Mouse (Mus musculus) CH12.LX (cell line): ENCODE results near the gene Fhit. TPM values are rescaled to one million over a fixed set of nuclear protein-coding genes. Genes with fewer than 3 reads are reported as not detected.

Experiments used
- DNase-seq: peaks from one replicate; pipeline ENCODE4 v3.0.0-alpha.2; 2013; ENCODE audit errors: extremely low read depth
- H3K27ac ChIP-seq: 2 replicates; pipeline ENCODE4 v1.5.1; 2012; ENCODE audit warnings: low read depth, mild to moderate bottlenecking, control low read depth, moderate library complexity; ENCODE audit not compliant: insufficient read depth
- H3K27me3 ChIP-seq: replicated peaks from 2 replicates; pipeline ENCODE3; 2012; ENCODE audit warnings: inconsistent platforms
- H3K36me3 ChIP-seq, 2 experiments: replicated peaks in 1 of 2; 2 replicates each; pipeline versions ENCODE3 to v1.6.1; 2012; ENCODE audit warnings: inconsistent platforms in 1 of 2, low read length in 1 of 2, mild to moderate bottlenecking in 1 of 2, mixed read lengths in 1 of 2, moderate library complexity in 1 of 2; ENCODE audit not compliant: control insufficient read depth in 1 of 2, insufficient read depth in 1 of 2
- H3K4me1 ChIP-seq, 2 experiments: 2 replicates each; pipeline ENCODE4 v1.6.1; 2012; ENCODE audit warnings: inconsistent platforms in 1 of 2, moderate library complexity in 1 of 2; ENCODE audit not compliant: insufficient read depth in 2 of 2, control insufficient read depth in 1 of 2
- H3K4me2 ChIP-seq: 2 replicates; pipeline ENCODE4 v1.6.1; 2012; ENCODE audit warnings: low read depth, mild to moderate bottlenecking, control low read depth; ENCODE audit not compliant: poor library complexity, insufficient read depth, severe bottlenecking
- H3K4me3 ChIP-seq, 3 experiments: fragments of 150-350 bp in 1 of 3; sonication (generic) in 1 of 3; replicated peaks in 1 of 3; 2 replicates each; pipeline versions ENCODE3 to v1.5.1; 2011 to 2012; ENCODE audit warnings: low read depth in 2 of 3, low read length in 2 of 3, mild to moderate bottlenecking in 2 of 3, moderate library complexity in 2 of 3, control low read depth in 1 of 3, improper control_type of control experiment in 1 of 3, inconsistent platforms in 1 of 3, mixed read lengths in 1 of 3; ENCODE audit not compliant: poor library complexity in 1 of 3
- H3K79me2 ChIP-seq: replicated peaks from 2 replicates; pipeline ENCODE4 v1.6.1; 2012; ENCODE audit warnings: mild to moderate bottlenecking, moderate library complexity; ENCODE audit not compliant: control insufficient read depth, poor library complexity, insufficient read depth, severe bottlenecking; ENCODE audit errors: extremely low read depth
- H3K9ac ChIP-seq: 2 replicates; pipeline ENCODE4 v1.6.1; 2012; ENCODE audit warnings: low read depth, mild to moderate bottlenecking, control low read depth, moderate library complexity; ENCODE audit not compliant: insufficient read depth
- H3K9me3 ChIP-seq: replicated peaks from 2 replicates; pipeline ENCODE3; 2012; ENCODE audit warnings: low read length, inconsistent platforms, mixed read lengths
- BHLHE40 ChIP-seq: IDR thresholded peaks from 2 replicates; pipeline ENCODE4 v1.6.1; 2011; ENCODE audit warnings: mild to moderate bottlenecking, low read depth, low read length, improper control_type of control experiment
- ELF1 ChIP-seq: IDR thresholded peaks from 2 replicates; pipeline ENCODE4 v1.6.1; 2014; ENCODE audit warnings: low read depth, mild to moderate bottlenecking, inconsistent platforms, low read length, improper control_type of control experiment
- ETS1 ChIP-seq: conservative IDR thresholded peaks from 2 replicates; pipeline ENCODE4 v1.6.1; 2012; ENCODE audit warnings: low read depth, mild to moderate bottlenecking, inconsistent platforms, low read length, improper control_type of control experiment, moderate library complexity
- IRF4 ChIP-seq: IDR thresholded peaks from 2 replicates; pipeline ENCODE4 v1.6.1; 2014; ENCODE audit warnings: low read depth, mild to moderate bottlenecking, inconsistent platforms, low read length, improper control_type of control experiment
- JUN ChIP-seq: IDR thresholded peaks from 2 replicates; pipeline ENCODE4 v1.6.1; 2011; ENCODE audit warnings: low read depth, mild to moderate bottlenecking, low read length, improper control_type of control experiment, moderate library complexity; ENCODE audit not compliant: insufficient read depth
- JUND ChIP-seq: conservative IDR thresholded peaks from 2 replicates; pipeline ENCODE4 v1.6.1; 2011; ENCODE audit warnings: low read depth, low read length, improper control_type of control experiment
- MAFK ChIP-seq: IDR thresholded peaks from 2 replicates; pipeline ENCODE4 v1.6.1; 2011; ENCODE audit warnings: low read length, improper control_type of control experiment; ENCODE audit not compliant: insufficient replicate concordance
- MAX ChIP-seq: IDR thresholded peaks from 2 replicates; pipeline ENCODE4 v1.6.1; 2011; ENCODE audit warnings: low read length, improper control_type of control experiment
- MAZ ChIP-seq: IDR thresholded peaks from 2 replicates; pipeline ENCODE4 v1.6.1; 2012; ENCODE audit warnings: low read depth, mild to moderate bottlenecking, inconsistent platforms, low read length, improper control_type of control experiment, moderate library complexity
- MEF2A ChIP-seq: IDR thresholded peaks from 2 replicates; pipeline ENCODE4 v1.6.1; 2014; ENCODE audit warnings: low read depth, mild to moderate bottlenecking, inconsistent platforms, low read length, improper control_type of control experiment, borderline replicate concordance
- NELFE ChIP-seq: IDR thresholded peaks from 2 replicates; pipeline ENCODE4 v1.6.1; 2011; ENCODE audit warnings: low read depth, low read length, improper control_type of control experiment
- NRF1 ChIP-seq: IDR thresholded peaks from 2 replicates; pipeline ENCODE4 v1.6.1; 2014; ENCODE audit warnings: low read depth, mild to moderate bottlenecking, inconsistent platforms, low read length, improper control_type of control experiment, moderate library complexity
- PAX5 ChIP-seq: IDR thresholded peaks from 2 replicates; pipeline ENCODE4 v1.6.1; 2012; ENCODE audit warnings: low read length, inconsistent platforms, mixed read lengths
- POLR2A ChIP-seq: IDR thresholded peaks from 2 replicates; pipeline ENCODE4 v1.6.1; 2011; ENCODE audit warnings: low read depth, mild to moderate bottlenecking, improper control_type of control experiment, low read length
- POLR2AphosphoS2 ChIP-seq: IDR thresholded peaks from 2 replicates; pipeline ENCODE4 v1.6.1; 2011; ENCODE audit warnings: low read depth, low read length, improper control_type of control experiment
- RAD21 ChIP-seq: IDR thresholded peaks from 2 replicates; pipeline ENCODE4 v1.6.1; 2011; ENCODE audit warnings: low read depth, mild to moderate bottlenecking, low read length, improper control_type of control experiment, moderate library complexity
- SIN3A ChIP-seq: IDR thresholded peaks from 2 replicates; pipeline ENCODE4 v1.6.1; 2012; ENCODE audit warnings: low read length, improper control_type of control experiment, inconsistent platforms
- TBP ChIP-seq: conservative IDR thresholded peaks from 2 replicates; pipeline ENCODE4 v1.6.1; 2011; ENCODE audit warnings: low read depth, low read length, improper control_type of control experiment
- TCF12 ChIP-seq: IDR thresholded peaks from 2 replicates; pipeline ENCODE4 v1.6.1; 2014; ENCODE audit warnings: low read depth, mild to moderate bottlenecking, inconsistent platforms, low read length, improper control_type of control experiment
- USF1 ChIP-seq: IDR thresholded peaks from 2 replicates; pipeline ENCODE4 v1.6.1; 2014; ENCODE audit warnings: low read depth, mild to moderate bottlenecking, inconsistent platforms, low read length, improper control_type of control experiment
- USF2 ChIP-seq: conservative IDR thresholded peaks from 2 replicates; pipeline ENCODE4 v1.6.1; 2011; ENCODE audit warnings: low read depth, low read length, improper control_type of control experiment
- ZC3H11A ChIP-seq: IDR thresholded peaks from 2 replicates; pipeline ENCODE4 v1.6.1; 2012; ENCODE audit warnings: low read depth, mild to moderate bottlenecking, inconsistent platforms, low read length, improper control_type of control experiment
- ZMIZ1 ChIP-seq: IDR thresholded peaks from 2 replicates; pipeline ENCODE4 v1.6.1; 2012; ENCODE audit warnings: low read depth, mild to moderate bottlenecking, inconsistent platforms, low read length, improper control_type of control experiment
- dilution Hi-C: fragments of 300-500 bp; cut with MboI; formaldehyde crosslinking; loops from 2 replicates; pipeline ENCODE4 v1.14.3; 2020; ENCODE audit warnings: low sequenced_read_pairs; ENCODE audit not compliant: extremely low pct_unique_long_range_greater_than_20kb, extremely low pct_ligation_motif_present
- in situ Hi-C: fragments of 300-500 bp; cut with MboI; formaldehyde crosslinking; loops from 3 replicates; pipeline ENCODE4 v1.14.3; 2019; ENCODE audit warnings: low sequenced_read_pairs, low pct_ligation_motif_present, low pct_unique_long_range_greater_than_20kb, mixed read lengths
- polyA plus RNA-seq: library from polyadenylated mRNA; unstranded; fragments of >175 nt; gene quantifications from 2 replicates; pipeline ENCODE4 v1.2.1, GENCODE M21; 2012; ENCODE audit warnings: low read depth; ENCODE audit not compliant: insufficient read length
- total RNA-seq, 2 experiments: library from RNA; depleted of rRNA; stranded (reverse); fragments of 300-350 nt in 1 of 2; fragments of >200 nt in 1 of 2; gene quantifications; 2 replicates each; pipeline ENCODE4 v1.2.3; 2012 to 2014

The Fhit gene
- total and polyA plus RNA-seq, 3 experiments, result 0.64 to 1.9 (median 0.64) TPM

DNA sequence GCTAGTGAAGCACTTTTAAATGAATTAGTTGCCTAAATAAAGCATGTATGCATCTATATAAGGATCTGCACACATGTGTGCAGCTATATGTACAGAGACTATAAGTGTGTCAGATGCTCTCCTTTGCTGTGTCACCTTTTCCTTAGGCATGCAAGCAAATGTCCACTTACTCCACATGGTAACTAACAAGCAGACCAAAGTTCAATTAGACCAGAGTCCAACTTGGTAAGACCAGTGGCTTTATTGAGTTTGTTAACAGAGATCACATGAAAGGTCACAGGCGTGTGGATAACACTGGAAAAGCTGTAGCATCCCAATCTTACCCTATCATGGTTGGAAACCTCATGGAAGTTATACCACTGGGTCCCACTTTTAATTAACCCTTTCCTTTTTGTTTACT is 1572.7 kb downstream of the Fhit start (continued):
- no peak for TF ChIP-seq USF2

DNA sequence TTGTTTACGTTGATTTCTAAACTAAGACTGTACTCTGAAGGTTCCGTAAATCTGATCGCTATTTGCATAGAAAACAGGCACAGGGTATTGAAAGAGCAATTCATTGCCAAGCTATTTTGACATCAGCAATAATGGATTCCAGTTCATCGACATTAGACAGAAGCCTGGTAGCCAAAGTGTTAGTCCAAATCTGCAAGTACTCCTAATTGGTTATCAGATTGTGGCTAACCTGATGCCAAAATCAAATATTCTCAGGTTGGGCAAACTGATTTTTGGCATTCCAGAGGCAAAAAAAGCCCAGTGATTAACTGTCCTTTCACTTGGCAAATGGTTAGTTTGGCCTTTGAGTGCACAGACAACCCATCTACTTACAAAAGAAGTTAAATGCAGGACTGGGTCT is 1573.9 kb downstream of the Fhit start:
- no peaks in the 10 kb centered on the region for H3K27me3 ChIP-seq
- no peak overlapping the region for H3K4me2 ChIP-seq
- no peaks in the 10 kb centered on the region for H3K9me3 ChIP-seq
- in situ Hi-C loops (no loop called here), dilution Hi-C loops (no loop called here)
- H3K9ac ChIP-seq, result no peak overlapping the region
- no peak overlapping the region for H3K4me3 ChIP-seq
- H3K79me2 ChIP-seq, result no peaks in the 10 kb centered on the region
- DNase-seq, result no peak
- no peaks in the 10 kb centered on the region for H3K36me3 ChIP-seq
- no peaks in the 10 kb centered on the region for H3K4me1 ChIP-seq
- H3K27ac ChIP-seq, result no peak overlapping the region
- no peak for TF ChIP-seq ELF1
- no peak for TF ChIP-seq ZC3H11A
- TF ChIP-seq USF2, result no peak
- no peak for TF ChIP-seq MAZ
- no peak for TF ChIP-seq POLR2AphosphoS2
- TF ChIP-seq JUN, result no peak
- no peak for TF ChIP-seq TBP
- no peak for TF ChIP-seq POLR2A
- no peak for TF ChIP-seq PAX5
- TF ChIP-seq ETS1, result no peak
- TF ChIP-seq JUND, result no peak
- TF ChIP-seq IRF4, result no peak
- no peak for TF ChIP-seq ZMIZ1
- no peak for TF ChIP-seq MAFK
- TF ChIP-seq, all 38 proteins: peak for 0

GRCm38 (mm10) chr14:9583227-9584155 is 1578.3 kb downstream of the Fhit start:
- H3K79me2 ChIP-seq, result no peaks in the 10 kb centered on the region
- no peak overlapping the region for H3K27ac ChIP-seq
- no peak overlapping the region for H3K4me2 ChIP-seq
- H3K36me3 ChIP-seq, result no peaks in the 10 kb centered on the region
- no peaks in the 10 kb centered on the region for H3K27me3 ChIP-seq
- in situ Hi-C loops, result no loop called here
- TF ChIP-seq TCF12 (no peak), SIN3A (no peak), NRF1 (no peak), POLR2AphosphoS2 (no peak), MEF2A (no peak), RAD21 (no peak), NELFE (no peak), BHLHE40 (no peak), ZC3H11A (no peak), USF1 (no peak), ELF1 (no peak), POLR2A (no peak), USF2 (no peak), MAX (no peak)
- no peak overlapping the region for H3K4me3 ChIP-seq
- dilution Hi-C loops, result no loop called here
- H3K9ac ChIP-seq, result no peak overlapping the region
- no peaks in the 10 kb centered on the region for H3K9me3 ChIP-seq
- no peak for DNase-seq
- H3K4me1 ChIP-seq, result no peaks in the 10 kb centered on the region
